Mouse (Mus musculus): ENCODE measurements around the gene Oxct2a. TPM values are rescaled to one million over a fixed set of nuclear protein-coding genes. Genes with fewer than 3 reads are reported as not detected.
"Not testable (repeated sequence)": the region's sequence is repeated elsewhere in the genome, so short reads cannot be mapped to it uniquely, and the experiment has no call there.

The Oxct2a gene
- polyA plus RNA-seq, 1 experiment = not detected

DNA sequence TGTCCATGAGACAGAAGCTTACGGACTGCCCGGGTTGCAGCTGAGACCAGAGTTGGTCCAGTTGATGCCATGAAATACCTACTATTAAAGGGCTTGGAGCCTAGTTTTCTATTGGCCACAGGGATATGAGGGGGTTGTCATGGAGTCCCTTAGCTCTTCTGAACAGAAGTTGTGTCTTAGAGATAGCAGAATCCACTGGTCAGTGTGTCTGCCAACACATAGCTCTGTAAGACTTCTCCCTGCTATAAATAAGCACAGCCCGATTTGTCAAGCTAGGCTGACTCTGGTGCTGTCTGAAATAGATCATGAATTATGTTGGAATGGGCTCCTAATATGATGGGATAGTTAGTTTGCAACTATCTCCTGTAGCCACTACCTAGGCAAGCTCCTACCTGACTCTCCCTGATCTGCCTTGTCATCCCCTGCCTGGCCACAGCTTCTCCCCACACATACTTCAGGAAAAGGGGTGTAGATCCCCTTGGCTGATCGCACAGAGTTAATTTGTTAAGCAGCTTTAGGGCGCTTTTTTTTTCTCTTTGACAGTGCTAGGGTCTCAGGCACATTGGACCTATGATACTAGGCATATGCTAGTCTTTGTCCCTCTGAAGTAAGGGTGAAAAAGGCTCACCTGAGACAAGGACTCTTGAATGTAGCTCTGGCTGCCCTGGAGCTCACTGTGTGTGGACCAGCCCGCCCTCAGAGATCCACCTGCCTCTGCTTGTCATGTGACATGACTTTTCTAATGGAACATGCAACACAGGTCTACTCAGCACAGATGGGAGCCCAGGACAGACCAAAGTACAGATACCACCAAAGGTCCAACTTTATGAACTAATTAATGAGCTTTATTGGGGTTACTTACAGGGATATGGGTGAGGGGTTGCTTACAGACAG is 38.5 kb downstream of the Oxct2a start:
- Histone ChIP-seq H3K4me1 (ENCODE audit: control insufficient read depth, insufficient read depth, low read length) (no peaks in the 10 kb centered on the region), H3K4me3 (replicated peaks; ENCODE audit: insufficient read depth, low read depth, low read length) (no peak overlapping the region)
- WGBS = 70% methylated on average over 6 of the region's 6 CpGs

GRCm38 (mm10) chr4:123283675-123284064 is 39.8 kb downstream of the Oxct2a start:
- H3K27ac ChIP-seq (ENCODE audit: insufficient read depth, low read length); H3K4me1 ChIP-seq (ENCODE audit: control insufficient read depth, insufficient read depth, low read length); H3K27me3 ChIP-seq (ENCODE audit: control insufficient read depth, insufficient read depth, low read length): not testable (repeated sequence)
- WGBS = 2% methylated on average over 15 of the region's 15 CpGs
- DNase-seq = peak; percentile 27 to 45
- H3K4me3 ChIP-seq (replicated peaks; ENCODE audit: insufficient read depth, low read depth, low read length) = peak overlapping the region; percentile 51

More for the DNA sequence above, 38.5 kb downstream of the Oxct2a start:
- no peak for DNase-seq
- Histone ChIP-seq H3K27me3 (ENCODE audit: control insufficient read depth, insufficient read depth, low read length) (no peaks in the 10 kb centered on the region), H3K27ac (ENCODE audit: insufficient read depth, low read length) (no peak overlapping the region)
- TF ChIP-seq POLR2A (IDR thresholded peaks at IDR 0.05; ENCODE audit: borderline replicate concordance, insufficient read depth, low read length) (no peak), CTCF (IDR thresholded peaks at IDR 0.05; ENCODE audit: borderline replicate concordance, insufficient read depth, low read depth, low read length) (no peak)

DNA sequence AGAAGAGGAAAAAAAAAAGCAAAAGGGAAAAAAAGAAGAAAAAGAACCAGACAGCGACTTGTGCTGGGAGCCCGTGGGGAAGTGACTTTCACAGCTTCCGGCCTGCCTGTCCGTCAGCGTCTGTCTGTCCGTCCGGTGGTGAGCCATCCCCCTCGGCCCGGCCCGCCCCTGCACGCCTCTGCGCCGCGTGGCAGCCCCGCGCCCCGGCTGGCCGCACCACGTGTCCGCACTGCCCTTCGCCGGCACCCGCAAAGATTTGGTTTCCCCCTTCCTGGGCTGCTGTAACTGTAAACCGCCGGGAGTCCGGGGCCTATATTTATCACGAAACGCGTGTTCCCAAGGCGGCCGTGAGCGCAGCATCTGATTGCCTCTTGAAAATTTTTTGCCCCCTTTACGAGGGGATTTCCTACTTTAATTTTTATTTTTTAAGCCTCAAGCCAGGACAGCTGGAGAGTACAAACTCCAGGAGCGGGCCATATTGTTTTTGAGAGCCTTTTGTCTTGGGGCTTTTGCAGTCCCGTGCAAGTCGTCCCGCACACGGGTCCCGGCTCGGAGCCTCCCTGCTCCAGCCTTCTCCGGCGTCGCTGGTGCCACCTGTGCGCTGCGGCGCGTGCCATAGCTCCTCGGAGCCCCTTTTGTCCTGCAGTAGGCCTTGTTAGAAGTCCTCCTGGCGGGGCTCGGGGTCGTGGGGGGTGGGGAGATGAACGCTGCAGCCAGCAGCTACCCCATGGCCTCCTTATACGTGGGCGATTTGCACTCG is 40.3 kb downstream of the Oxct2a start:
- DNase-seq = peak; percentile 29 to 41

GRCm38 (mm10) chr4:123282500-123282899 is 40.9 kb downstream of the Oxct2a start:
- under 1% methylated on average over 25 of the region's 25 CpGs for WGBS
- Histone ChIP-seq H3K4me3 (replicated peaks; ENCODE audit: insufficient read depth, low read depth, low read length) (peak overlapping the region; percentile 47), H3K27me3 (ENCODE audit: control insufficient read depth, insufficient read depth, low read length) (no peaks in the 10 kb centered on the region), H3K27ac (ENCODE audit: insufficient read depth, low read length) (peak overlapping the region; percentile 28; the same call in 1 of the 2 replicates), H3K4me1 (ENCODE audit: control insufficient read depth, insufficient read depth, low read length) (no peaks in the 10 kb centered on the region)
- TF ChIP-seq POLR2A (IDR thresholded peaks at IDR 0.05; ENCODE audit: borderline replicate concordance, insufficient read depth, low read length) (0 out of 2 replicates have a peak, but pooled peaks have one; percentile 16), CTCF (IDR thresholded peaks at IDR 0.05; ENCODE audit: borderline replicate concordance, insufficient read depth, low read depth, low read length) (peak; percentile 82)
- peak; percentile 89 to 90 for DNase-seq

More for the DNA sequence above, 40.3 kb downstream of the Oxct2a start:
- 1% methylated on average over 54 of the region's 55 CpGs for WGBS
- H3K4me1 ChIP-seq (ENCODE audit: control insufficient read depth, insufficient read depth, low read length); H3K27me3 ChIP-seq (ENCODE audit: control insufficient read depth, insufficient read depth, low read length): not testable (repeated sequence)
- peak overlapping the region; percentile 28; the same call in 1 of the 2 replicates for H3K27ac ChIP-seq (ENCODE audit: insufficient read depth, low read length)
- peak overlapping the region; percentile 47 for H3K4me3 ChIP-seq (replicated peaks; ENCODE audit: insufficient read depth, low read depth, low read length)

DNA sequence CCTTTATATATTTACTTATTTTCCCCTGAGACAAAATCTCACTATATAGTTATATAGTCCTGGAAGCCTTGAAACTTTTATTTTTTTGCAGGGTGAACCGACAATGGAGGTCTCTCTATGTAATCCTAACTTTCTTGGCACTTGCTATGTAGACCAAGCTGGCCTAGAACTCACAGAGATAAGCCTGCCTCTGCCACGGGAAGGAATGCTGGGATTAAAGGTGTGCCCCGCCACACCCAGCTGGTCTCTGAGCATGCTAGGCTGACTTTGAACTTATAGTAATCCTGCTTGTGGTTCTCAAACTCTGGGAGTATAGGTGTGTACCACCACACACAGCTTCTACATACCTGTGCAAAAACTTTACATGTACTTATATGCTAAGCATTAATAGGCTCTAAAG is 43.3 kb downstream of the Oxct2a start:
- DNase-seq = no peak
- Histone ChIP-seq H3K4me3 (replicated peaks; ENCODE audit: insufficient read depth, low read depth, low read length) (no peak overlapping the region), H3K27me3 (ENCODE audit: control insufficient read depth, insufficient read depth, low read length) (no peaks in the 10 kb centered on the region), H3K27ac (ENCODE audit: insufficient read depth, low read length) (no peak overlapping the region), H3K4me1 (ENCODE audit: control insufficient read depth, insufficient read depth, low read length) (no peaks in the 10 kb centered on the region)
- WGBS = 66% methylated on average over 3 of the region's 3 CpGs
- TF ChIP-seq POLR2A (IDR thresholded peaks at IDR 0.05; ENCODE audit: borderline replicate concordance, insufficient read depth, low read length) = no peak
- TF ChIP-seq CTCF (IDR thresholded peaks at IDR 0.05; ENCODE audit: borderline replicate concordance, insufficient read depth, low read depth, low read length) = no peak

Other genes starting within 250 kb of the Oxct2a start
- 0.10 and 0.24 TPM in 2 replicates for gene Bmp8b, start 218.5 kb downstream of the Oxct2a start, polyA plus RNA-seq (2012; rRNA removed)
- gene Oxct2b, start 207.4 kb downstream of the Oxct2a start, polyA plus RNA-seq (2012; rRNA removed) = 0.11 TPM in 2 replicates
- gene Ppie, start 183.7 kb downstream of the Oxct2a start, polyA plus RNA-seq (2012; rRNA removed) = 24.6 and 25.3 TPM in 2 replicates
- 23.9 and 25.7 TPM in 2 replicates for gene Hpcal4, start 140.4 kb downstream of the Oxct2a start, polyA plus RNA-seq (2012; rRNA removed)
- 9.8 and 12.8 TPM in 2 replicates for gene Nt5c1a, start 122.1 kb downstream of the Oxct2a start, polyA plus RNA-seq (2012; rRNA removed)
- gene Heyl, start 90.1 kb downstream of the Oxct2a start, polyA plus RNA-seq (2012; rRNA removed) = 3.1 and 3.5 TPM in 2 replicates
- 30.8 and 32.3 TPM in 2 replicates for gene Pabpc4, start 61.3 kb downstream of the Oxct2a start, polyA plus RNA-seq (2012; rRNA removed)
- gene Bmp8a, start 19.6 kb upstream of the Oxct2a start, polyA plus RNA-seq (2012; rRNA removed) = 0.21 and 0.41 TPM in 2 replicates

Measured in cerebellum, adult 2 months (tissue).